Mouse (Mus musculus) limb, embryonic 15.5 days (tissue): Measurements from ENCODE around the gene Vmn1r123. TPM values are rescaled to one million over a fixed set of nuclear protein-coding genes. Genes with fewer than 3 reads are reported as not detected.
"Not testable (repeated sequence)": the region's sequence is repeated elsewhere in the genome, so short reads cannot be mapped to it uniquely, and the experiment has no call there.

Experiments used
- ATAC-seq: fragments of 200-750 bp; cut with Nextera tagmentation; 2 replicates; pipeline ENCODE4 v1.8.0; 2017; ENCODE audit warnings: low read depth, moderate TSS enrichment; ENCODE audit not compliant: insufficient number of reproducible peaks, low FRiP score, low TSS enrichment
- H3K27ac ChIP-seq: fragments of 300-500 bp; sonication (generic); 2 replicates; pipeline ENCODE4 v1.5.1; 2015; ENCODE audit warnings: moderate library complexity, mild to moderate bottlenecking, inconsistent platforms
- H3K27me3 ChIP-seq: fragments of 300-500 bp; sonication (generic); 2 replicates; pipeline ENCODE4 v1.6.1; 2015; ENCODE audit warnings: inconsistent platforms
- H3K36me3 ChIP-seq: fragments of 300-500 bp; sonication (generic); 2 replicates; pipeline ENCODE4 v1.6.1; 2015; ENCODE audit warnings: inconsistent platforms
- H3K4me1 ChIP-seq: fragments of 300-500 bp; sonication (generic); 2 replicates; pipeline ENCODE4 v1.6.1; 2015; ENCODE audit warnings: inconsistent platforms
- H3K4me2 ChIP-seq: fragments of 300-500 bp; sonication (generic); 2 replicates; pipeline ENCODE4 v1.6.1; 2015; ENCODE audit warnings: mild to moderate bottlenecking, inconsistent platforms
- H3K4me3 ChIP-seq: fragments of 300-500 bp; sonication (generic); 2 replicates; pipeline ENCODE4 v1.5.1; 2015; ENCODE audit warnings: mild to moderate bottlenecking, inconsistent platforms
- H3K9ac ChIP-seq: fragments of 300-500 bp; sonication (generic); 2 replicates; pipeline ENCODE4 v1.6.1; 2015; ENCODE audit warnings: inconsistent platforms
- H3K9me3 ChIP-seq: fragments of 300-500 bp; sonication (generic); 2 replicates; pipeline ENCODE4 v1.6.1; 2016; ENCODE audit warnings: inconsistent platforms
- WGBS: fragments of 180-500 bp; shearing (Covaris S2); methylation state at CpG from one replicate; pipeline ENCODE4 v1.1.7; 2015; 5-methylcytosine and 5-hydroxymethylcytosine counted together
- polyA plus RNA-seq: library from polyadenylated mRNA; unstranded; fragments of >200 nt; fragmentation: Nextera tagmentation; extraction: Ambion mirVana; gene quantifications from 2 replicates; pipeline ENCODE4 v1.2.1, GENCODE M21; 2015

Vmn1r123 gene
- not detected in 2 replicates for polyA plus RNA-seq

- not testable (repeated sequence) for H3K9me3 ChIP-seq, H3K4me1 ChIP-seq, H3K4me2 ChIP-seq, H3K36me3 ChIP-seq, ATAC-seq, H3K27me3 ChIP-seq, H3K27ac ChIP-seq, H3K9ac ChIP-seq, H3K4me3 ChIP-seq
- 18% methylated on average over 1 of the region's 3 CpGs for WGBS
These were observed at the start of gene Vmn1r123 for GRCm38 (mm10) chr7:21161885-21162284. Gene Vmn1r123 (plus strand): TSS chr7:21162185.

GRCm38 (mm10) chr7:21134028-21134427 is 28.0 kb upstream of the Vmn1r123 start, which contains the start of gene Vmn1r122:
Gene Vmn1r122 (minus strand): TSS chr7:21134128.
- H3K9ac ChIP-seq, H3K4me1 ChIP-seq, H3K9me3 ChIP-seq, H3K27me3 ChIP-seq, H3K4me2 ChIP-seq, H3K4me3 ChIP-seq, ATAC-seq, H3K27ac ChIP-seq, H3K36me3 ChIP-seq: not testable (repeated sequence)
- 71% methylated on average over 3 of the region's 3 CpGs for WGBS

- H3K27me3 ChIP-seq, H3K4me2 ChIP-seq, H3K9ac ChIP-seq, H3K4me3 ChIP-seq, ATAC-seq, H3K27ac ChIP-seq, H3K4me1 ChIP-seq, H3K9me3 ChIP-seq, H3K36me3 ChIP-seq: not testable (repeated sequence)
- WGBS, result 63% methylated on average over 1 of the region's 2 CpGs
These were observed 28.3 kb downstream of the Vmn1r123 start, which contains the start of gene Gm5157 for GRCm38 (mm10) chr7:21190323-21190722. Gene Gm5157 (minus strand): TSS chr7:21190423.

Other genes starting within 250 kb of the Vmn1r123 start
- gene Vmn1r118, start 249.8 kb upstream of the Vmn1r123 start, polyA plus RNA-seq, result not detected in 2 replicates
- not detected in 2 replicates for gene Vmn1r119, start 149.7 kb upstream of the Vmn1r123 start, polyA plus RNA-seq
- not detected in 2 replicates for gene Vmn1r120, start 108.4 kb upstream of the Vmn1r123 start, polyA plus RNA-seq
- gene Vmn1r121, start 63.7 kb upstream of the Vmn1r123 start, polyA plus RNA-seq, result not detected in 2 replicates
- not detected in 2 replicates for gene Vmn1r122, start 28.1 kb upstream of the Vmn1r123 start, polyA plus RNA-seq
- gene Gm5157, start 28.2 kb downstream of the Vmn1r123 start, polyA plus RNA-seq, result not detected in 2 replicates
- not detected in 2 replicates for gene Vmn1r124, start 98.4 kb downstream of the Vmn1r123 start, polyA plus RNA-seq
- gene Vmn1r125, start 110.0 kb downstream of the Vmn1r123 start, polyA plus RNA-seq, result not detected in 2 replicates
- not detected in 2 replicates for gene Vmn1r126, start 139.3 kb downstream of the Vmn1r123 start, polyA plus RNA-seq
- gene Vmn1r127, start 157.7 kb downstream of the Vmn1r123 start, polyA plus RNA-seq, result not detected in 2 replicates
- not detected in 2 replicates for gene Vmn1r128, start 187.2 kb downstream of the Vmn1r123 start, polyA plus RNA-seq
- gene Vmn1r129, start 199.1 kb downstream of the Vmn1r123 start, polyA plus RNA-seq, result not detected in 2 replicates